Mouse (Mus musculus) CH12.LX (cell line): ENCODE results near the gene Iqcf5. TPM values are rescaled to one million over a fixed set of nuclear protein-coding genes. Genes with fewer than 3 reads are reported as not detected.

ENCODE experiments used
- DNase-seq: peaks from one replicate; pipeline ENCODE4 v3.0.0-alpha.2; 2013; ENCODE audit errors: extremely low read depth
- H3K27ac ChIP-seq: 2 replicates; pipeline ENCODE4 v1.5.1; 2012; ENCODE audit warnings: low read depth, mild to moderate bottlenecking, control low read depth, moderate library complexity; ENCODE audit not compliant: insufficient read depth
- H3K27me3 ChIP-seq: replicated peaks from 2 replicates; pipeline ENCODE3; 2012; ENCODE audit warnings: inconsistent platforms
- H3K36me3 ChIP-seq, 2 experiments: replicated peaks in 1 of 2; 2 replicates each; pipeline versions ENCODE3 to v1.6.1; 2012; ENCODE audit warnings: inconsistent platforms in 1 of 2, low read length in 1 of 2, mild to moderate bottlenecking in 1 of 2, mixed read lengths in 1 of 2, moderate library complexity in 1 of 2; ENCODE audit not compliant: control insufficient read depth in 1 of 2, insufficient read depth in 1 of 2
- H3K4me1 ChIP-seq, 2 experiments: 2 replicates each; pipeline ENCODE4 v1.6.1; 2012; ENCODE audit warnings: inconsistent platforms in 1 of 2, moderate library complexity in 1 of 2; ENCODE audit not compliant: insufficient read depth in 2 of 2, control insufficient read depth in 1 of 2
- H3K4me2 ChIP-seq: 2 replicates; pipeline ENCODE4 v1.6.1; 2012; ENCODE audit warnings: low read depth, mild to moderate bottlenecking, control low read depth; ENCODE audit not compliant: poor library complexity, insufficient read depth, severe bottlenecking
- H3K4me3 ChIP-seq, 3 experiments: fragments of 150-350 bp in 1 of 3; sonication (generic) in 1 of 3; replicated peaks in 1 of 3; 2 replicates each; pipeline versions ENCODE3 to v1.5.1; 2011 to 2012; ENCODE audit warnings: low read depth in 2 of 3, low read length in 2 of 3, mild to moderate bottlenecking in 2 of 3, moderate library complexity in 2 of 3, control low read depth in 1 of 3, improper control_type of control experiment in 1 of 3, inconsistent platforms in 1 of 3, mixed read lengths in 1 of 3; ENCODE audit not compliant: poor library complexity in 1 of 3
- H3K79me2 ChIP-seq: replicated peaks from 2 replicates; pipeline ENCODE4 v1.6.1; 2012; ENCODE audit warnings: mild to moderate bottlenecking, moderate library complexity; ENCODE audit not compliant: control insufficient read depth, poor library complexity, insufficient read depth, severe bottlenecking; ENCODE audit errors: extremely low read depth
- H3K9ac ChIP-seq: 2 replicates; pipeline ENCODE4 v1.6.1; 2012; ENCODE audit warnings: low read depth, mild to moderate bottlenecking, control low read depth, moderate library complexity; ENCODE audit not compliant: insufficient read depth
- H3K9me3 ChIP-seq: replicated peaks from 2 replicates; pipeline ENCODE3; 2012; ENCODE audit warnings: low read length, inconsistent platforms, mixed read lengths
- BHLHE40 ChIP-seq: IDR thresholded peaks from 2 replicates; pipeline ENCODE4 v1.6.1; 2011; ENCODE audit warnings: mild to moderate bottlenecking, low read depth, low read length, improper control_type of control experiment
- CHD1 ChIP-seq: IDR thresholded peaks from 2 replicates; pipeline ENCODE4 v1.6.1; 2012; ENCODE audit warnings: low read depth, low read length, improper control_type of control experiment, inconsistent platforms
- CTCF ChIP-seq, 2 experiments: IDR thresholded peaks in 1 of 2; conservative IDR thresholded peaks in 1 of 2; 2 replicates each; pipeline ENCODE4 v1.5.1; 2011 to 2012; ENCODE audit warnings: low read depth in 2 of 2, low read length in 2 of 2, improper control_type of control experiment in 1 of 2, inconsistent platforms in 1 of 2, mild to moderate bottlenecking in 1 of 2, moderate library complexity in 1 of 2
- E2F4 ChIP-seq: IDR thresholded peaks from 2 replicates; pipeline ENCODE4 v1.6.1; 2011; ENCODE audit warnings: low read depth, low read length, improper control_type of control experiment; ENCODE audit not compliant: insufficient replicate concordance
- ETS1 ChIP-seq: conservative IDR thresholded peaks from 2 replicates; pipeline ENCODE4 v1.6.1; 2012; ENCODE audit warnings: low read depth, mild to moderate bottlenecking, inconsistent platforms, low read length, improper control_type of control experiment, moderate library complexity
- HCFC1 ChIP-seq: IDR thresholded peaks from 2 replicates; pipeline ENCODE4 v1.6.1; 2012; ENCODE audit warnings: low read depth, mild to moderate bottlenecking, inconsistent platforms, low read length, improper control_type of control experiment
- JUN ChIP-seq: IDR thresholded peaks from 2 replicates; pipeline ENCODE4 v1.6.1; 2011; ENCODE audit warnings: low read depth, mild to moderate bottlenecking, low read length, improper control_type of control experiment, moderate library complexity; ENCODE audit not compliant: insufficient read depth
- MAX ChIP-seq: IDR thresholded peaks from 2 replicates; pipeline ENCODE4 v1.6.1; 2011; ENCODE audit warnings: low read length, improper control_type of control experiment
- MAZ ChIP-seq: IDR thresholded peaks from 2 replicates; pipeline ENCODE4 v1.6.1; 2012; ENCODE audit warnings: low read depth, mild to moderate bottlenecking, inconsistent platforms, low read length, improper control_type of control experiment, moderate library complexity
- MYC ChIP-seq: IDR thresholded peaks from 2 replicates; pipeline ENCODE4 v1.6.1; 2011; ENCODE audit warnings: low read depth, mild to moderate bottlenecking, improper control_type of control experiment, low read length
- NELFE ChIP-seq: IDR thresholded peaks from 2 replicates; pipeline ENCODE4 v1.6.1; 2011; ENCODE audit warnings: low read depth, low read length, improper control_type of control experiment
- NRF1 ChIP-seq: IDR thresholded peaks from 2 replicates; pipeline ENCODE4 v1.6.1; 2014; ENCODE audit warnings: low read depth, mild to moderate bottlenecking, inconsistent platforms, low read length, improper control_type of control experiment, moderate library complexity
- PAX5 ChIP-seq: IDR thresholded peaks from 2 replicates; pipeline ENCODE4 v1.6.1; 2012; ENCODE audit warnings: low read length, inconsistent platforms, mixed read lengths
- POLR2A ChIP-seq: IDR thresholded peaks from 2 replicates; pipeline ENCODE4 v1.6.1; 2011; ENCODE audit warnings: low read depth, mild to moderate bottlenecking, improper control_type of control experiment, low read length
- POLR2AphosphoS2 ChIP-seq: IDR thresholded peaks from 2 replicates; pipeline ENCODE4 v1.6.1; 2011; ENCODE audit warnings: low read depth, low read length, improper control_type of control experiment
- RCOR1 ChIP-seq: conservative IDR thresholded peaks from 2 replicates; pipeline ENCODE4 v1.6.1; 2012; ENCODE audit warnings: low read depth, mild to moderate bottlenecking, inconsistent platforms, low read length, improper control_type of control experiment
- TCF12 ChIP-seq: IDR thresholded peaks from 2 replicates; pipeline ENCODE4 v1.6.1; 2014; ENCODE audit warnings: low read depth, mild to moderate bottlenecking, inconsistent platforms, low read length, improper control_type of control experiment
- UBTF ChIP-seq: IDR thresholded peaks from 2 replicates; pipeline ENCODE4 v1.6.1; 2012; ENCODE audit warnings: low read depth, mild to moderate bottlenecking, inconsistent platforms, low read length, improper control_type of control experiment, moderate library complexity
- USF1 ChIP-seq: IDR thresholded peaks from 2 replicates; pipeline ENCODE4 v1.6.1; 2014; ENCODE audit warnings: low read depth, mild to moderate bottlenecking, inconsistent platforms, low read length, improper control_type of control experiment
- ZC3H11A ChIP-seq: IDR thresholded peaks from 2 replicates; pipeline ENCODE4 v1.6.1; 2012; ENCODE audit warnings: low read depth, mild to moderate bottlenecking, inconsistent platforms, low read length, improper control_type of control experiment
- ZMIZ1 ChIP-seq: IDR thresholded peaks from 2 replicates; pipeline ENCODE4 v1.6.1; 2012; ENCODE audit warnings: low read depth, mild to moderate bottlenecking, inconsistent platforms, low read length, improper control_type of control experiment
- dilution Hi-C: fragments of 300-500 bp; cut with MboI; formaldehyde crosslinking; loops from 2 replicates; pipeline ENCODE4 v1.14.3; 2020; ENCODE audit warnings: low sequenced_read_pairs; ENCODE audit not compliant: extremely low pct_unique_long_range_greater_than_20kb, extremely low pct_ligation_motif_present
- in situ Hi-C: fragments of 300-500 bp; cut with MboI; formaldehyde crosslinking; loops from 3 replicates; pipeline ENCODE4 v1.14.3; 2019; ENCODE audit warnings: low sequenced_read_pairs, low pct_ligation_motif_present, low pct_unique_long_range_greater_than_20kb, mixed read lengths
- polyA plus RNA-seq: library from polyadenylated mRNA; unstranded; fragments of >175 nt; gene quantifications from 2 replicates; pipeline ENCODE4 v1.2.1, GENCODE M21; 2012; ENCODE audit warnings: low read depth; ENCODE audit not compliant: insufficient read length
- total RNA-seq, 2 experiments: library from RNA; depleted of rRNA; stranded (reverse); fragments of 300-350 nt in 1 of 2; fragments of >200 nt in 1 of 2; gene quantifications; 2 replicates each; pipeline ENCODE4 v1.2.3; 2012 to 2014

Gene Iqcf5
- total and polyA plus RNA-seq, 3 experiments: 0.72 to 1.8 (median 0.77) TPM

- Histone ChIP-seq H3K27me3 (peaks cover 4% of the 10 kb centered on the region), H3K27ac (no peak overlapping the region), H3K4me1 (peaks cover 0 to 7% of the 10 kb centered on the region in 2 experiments; a peak in 2 of 4 replicates), H3K36me3 (no peaks in the 10 kb centered on the region), H3K9me3 (peaks cover 2% of the 10 kb centered on the region), H3K79me2 (no peaks in the 10 kb centered on the region), H3K4me2 (no peak overlapping the region), H3K4me3 (no peak overlapping the region), H3K9ac (no peak overlapping the region)
- in situ Hi-C loops: no loop called here
- dilution Hi-C loops: no loop called here
- TF ChIP-seq CHD1 (no peak), POLR2AphosphoS2 (no peak), ZC3H11A (no peak), JUN (no peak), POLR2A (no peak), MAX (no peak), USF1 (no peak)
- DNase-seq: no peak
These were observed 5.0 kb upstream of the Iqcf5 start for GRCm38 (mm10) chr9:106509356-106509755.

GRCm38 (mm10) chr9:106512729-106513450 is 1.5 kb upstream of the Iqcf5 start:
- no peak overlapping the region for H3K4me3 ChIP-seq
- no peak for TF ChIP-seq BHLHE40
- no peak for TF ChIP-seq CTCF (conservative IDR thresholded peaks at IDR 0.05 in 1 of 2, IDR thresholded peaks at IDR 0.05 in 1 of 2; ENCODE audit: low read depth in 2 of 2, low read length in 2 of 2)
- TF ChIP-seq TCF12: no peak
- TF ChIP-seq NRF1: no peak
- no peak for TF ChIP-seq CHD1
- no peak for TF ChIP-seq MAZ
- no peak for TF ChIP-seq HCFC1
- no peak overlapping the region for H3K9ac ChIP-seq
- peaks cover 2% of the 10 kb centered on the region for H3K9me3 ChIP-seq
- H3K4me2 ChIP-seq: no peak overlapping the region
- H3K36me3 ChIP-seq: no peaks in the 10 kb centered on the region
- peaks cover 0 to 7% of the 10 kb centered on the region in 2 experiments; a peak in 2 of 4 replicates for H3K4me1 ChIP-seq
- no peaks in the 10 kb centered on the region for H3K79me2 ChIP-seq
- dilution Hi-C loops: no loop called here
- DNase-seq: peak; percentile 12
- in situ Hi-C loops: no loop called here
- H3K27ac ChIP-seq: no peak overlapping the region
- H3K27me3 ChIP-seq: peaks cover 4% of the 10 kb centered on the region

GRCm38 (mm10) chr9:106513566-106513965 is 807 bp upstream of the Iqcf5 start:
- peaks cover 0 to 7% of the 10 kb centered on the region in 2 experiments; a peak in 2 of 4 replicates for H3K4me1 ChIP-seq
- no peak for TF ChIP-seq NELFE
- TF ChIP-seq ETS1: no peak
- TF ChIP-seq E2F4: no peak
- no peak for TF ChIP-seq UBTF
- no peak for TF ChIP-seq POLR2A
- TF ChIP-seq MYC: no peak
- TF ChIP-seq NRF1: no peak
- TF ChIP-seq MAZ: no peak
- TF ChIP-seq ZC3H11A: no peak
- no peak for TF ChIP-seq RCOR1
- TF ChIP-seq ZMIZ1: no peak
- TF ChIP-seq TCF12: no peak
- no peak for TF ChIP-seq PAX5
- H3K27me3 ChIP-seq: no peaks in the 10 kb centered on the region
- in situ Hi-C loops: no loop called here
- H3K9me3 ChIP-seq: peaks cover 2% of the 10 kb centered on the region
- no peak overlapping the region for H3K27ac ChIP-seq
- no peak overlapping the region for H3K9ac ChIP-seq
- no peaks in the 10 kb centered on the region for H3K36me3 ChIP-seq
- DNase-seq: no peak
- no peak overlapping the region for H3K4me3 ChIP-seq
- no peak overlapping the region for H3K4me2 ChIP-seq
- H3K79me2 ChIP-seq: no peaks in the 10 kb centered on the region
- dilution Hi-C loops: no loop called here
